Mouse (Mus musculus) lung, embryonic 14.5 days (tissue): ENCODE results near the gene Olfr17. TPM values are rescaled to one million over a fixed set of nuclear protein-coding genes. Genes with fewer than 3 reads are reported as not detected.
"Not testable (repeated sequence)": the region's sequence is repeated elsewhere in the genome, so short reads cannot be mapped to it uniquely, and the experiment has no call there.

Source experiments
- ATAC-seq: fragments of 200-750 bp; cut with Nextera tagmentation; 2 replicates; pipeline ENCODE4 v1.8.0; 2017; ENCODE audit warnings: mild to moderate bottlenecking, moderate TSS enrichment, moderate library complexity; ENCODE audit not compliant: insufficient read depth
- DNase-seq: peaks from one replicate; pipeline ENCODE4 v3.0.0-alpha.2; 2015
- H3K27ac ChIP-seq: fragments of 300-500 bp; sonication (generic); 2 replicates; pipeline ENCODE4 v1.5.1; 2014; ENCODE audit warnings: low read depth, mild to moderate bottlenecking, moderate library complexity
- H3K27me3 ChIP-seq: fragments of 300-500 bp; sonication (generic); 2 replicates; pipeline ENCODE4 v1.6.1; 2014; ENCODE audit warnings: low read length, control low read depth; ENCODE audit not compliant: insufficient read depth
- H3K36me3 ChIP-seq: fragments of 300-500 bp; sonication (generic); 2 replicates; pipeline ENCODE4 v1.6.1; 2014; ENCODE audit warnings: control low read depth; ENCODE audit not compliant: insufficient read depth
- H3K4me1 ChIP-seq: fragments of 300-500 bp; sonication (generic); 2 replicates; pipeline ENCODE4 v1.6.1; 2014; ENCODE audit warnings: antibody characterized with exemption, control low read depth; ENCODE audit not compliant: insufficient read depth
- H3K4me2 ChIP-seq: fragments of 300-500 bp; sonication (generic); 2 replicates; pipeline ENCODE4 v1.6.1; 2014; ENCODE audit warnings: mild to moderate bottlenecking
- H3K4me3 ChIP-seq: fragments of 300-500 bp; sonication (generic); 2 replicates; pipeline ENCODE4 v1.5.1; 2014; ENCODE audit warnings: low read depth, low read length
- H3K9ac ChIP-seq: fragments of 300-500 bp; sonication (generic); 2 replicates; pipeline ENCODE4 v1.6.1; 2014
- H3K9me3 ChIP-seq: fragments of 300-500 bp; sonication (generic); 2 replicates; pipeline ENCODE4 v1.6.1; 2016; ENCODE audit warnings: low read depth, low read length, control low read depth
- CTCF ChIP-seq: IDR thresholded peaks from 2 replicates; pipeline ENCODE4 v1.5.1; 2016; ENCODE audit warnings: antibody characterized with exemption, low read depth
- WGBS: fragments of 180-500 bp; shearing (Covaris S2); extraction: QIAGEN DNeasy Blood & Tissue Kit; methylation state at CpG from one replicate; pipeline ENCODE4 v1.1.7; 2014; 5-methylcytosine and 5-hydroxymethylcytosine counted together
- polyA plus RNA-seq: library from polyadenylated mRNA; unstranded; fragments of >200 nt; fragmentation: Nextera tagmentation; extraction: Ambion mirVana; gene quantifications from 2 replicates; pipeline ENCODE4 v1.2.1, GENCODE M21; 2014

Olfr17 gene
- polyA plus RNA-seq, result not detected in 2 replicates

DNA sequence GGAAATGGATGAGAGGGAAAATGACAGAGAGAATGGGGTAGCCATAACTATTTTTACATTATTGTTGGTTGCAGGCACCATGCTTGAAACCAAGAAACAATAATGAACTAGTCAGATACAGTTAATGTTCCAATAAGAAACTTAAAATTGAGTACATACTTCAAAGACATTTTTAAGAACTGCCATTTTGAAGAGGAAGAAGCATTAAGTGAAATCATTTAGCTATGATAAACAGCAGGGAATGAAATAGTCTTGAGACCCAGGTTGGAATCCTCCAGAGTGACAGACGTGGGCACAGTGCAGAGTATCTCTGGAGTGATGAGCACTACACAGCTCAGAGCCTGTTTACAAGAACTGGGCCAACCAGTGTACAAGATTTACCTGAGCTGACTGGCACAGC is at the start of gene Olfr17:
Gene Olfr17, plus strand, starts transcription at position 301 of the 400 bp plus-strand sequence.
- ATAC-seq, result no peak
- TF ChIP-seq CTCF, result no peak
- 34% methylated on average over 1 of the region's 1 CpGs for WGBS

DNA sequence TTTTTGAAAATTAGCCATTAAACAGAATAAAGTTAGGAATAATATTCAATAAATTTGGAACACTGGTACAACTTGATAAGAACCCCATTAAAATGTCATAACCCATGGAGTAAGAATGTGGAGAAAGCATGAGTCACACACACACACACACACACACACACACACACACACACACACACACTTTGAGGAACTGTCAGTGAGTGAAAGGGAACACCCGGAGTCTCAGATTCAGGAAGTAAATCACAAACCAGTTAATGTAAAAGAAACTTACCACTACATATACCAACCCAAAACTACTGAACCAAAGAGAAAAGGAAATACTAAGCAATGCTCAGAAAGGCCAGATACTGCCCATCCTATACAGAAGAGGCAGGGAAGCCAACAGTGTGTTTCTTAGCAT is 48.6 kb upstream of the Olfr17 start:
- ATAC-seq (no peak), DNase-seq (no peak)
- no peak overlapping the region for H3K9ac ChIP-seq
- H3K4me2 ChIP-seq, result no peak overlapping the region
- H3K4me1 ChIP-seq, result no peaks in the 10 kb centered on the region
- WGBS, result 65% methylated on average over 1 of the region's 1 CpGs
- TF ChIP-seq CTCF, result no peak
- no peak overlapping the region for H3K27ac ChIP-seq
- no peaks in the 10 kb centered on the region for H3K27me3 ChIP-seq
- H3K9me3 ChIP-seq, result no peaks in the 10 kb centered on the region
- no peaks in the 10 kb centered on the region for H3K36me3 ChIP-seq
- H3K4me3 ChIP-seq, result no peak overlapping the region

More for the DNA sequence above, at the start of gene Olfr17:
- DNase-seq, result no peak
- H3K9ac ChIP-seq, result no peak within 1 kb of the TSS
- no peak within 1 kb of the TSS for H3K27ac ChIP-seq
- no peak within 1 kb of the TSS for H3K4me2 ChIP-seq
- H3K27me3 ChIP-seq, result no peaks in the 10 kb centered on the region
- H3K4me3 ChIP-seq, result no peak within 1 kb of the TSS
- no peaks in the 10 kb centered on the region for H3K9me3 ChIP-seq
- no peaks in the 10 kb centered on the region for H3K4me1 ChIP-seq
- H3K36me3 ChIP-seq, result no peaks in the 10 kb centered on the region

DNA sequence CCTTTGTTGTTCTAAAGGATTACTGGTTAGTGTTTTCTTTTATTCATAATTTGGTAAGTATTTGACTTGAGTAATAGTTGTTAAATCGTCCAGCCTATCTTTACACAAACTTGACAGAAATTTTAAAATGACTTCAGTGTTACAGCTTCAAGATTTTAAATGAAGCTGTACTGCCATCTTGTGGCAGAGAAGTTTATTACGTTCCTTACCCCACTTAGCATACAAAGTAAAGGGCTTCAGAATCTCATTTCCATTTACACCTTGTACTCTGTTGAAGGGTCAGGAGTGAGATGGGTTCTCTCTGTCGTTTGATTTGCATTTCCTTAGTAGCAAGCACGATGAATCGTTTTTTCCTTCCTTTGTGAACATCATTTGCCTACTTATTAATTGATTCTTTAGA is 47.2 kb upstream of the Olfr17 start:
- DNase-seq (peak; percentile 85), ATAC-seq (no peak)
- no peak overlapping the region for H3K4me3 ChIP-seq
- H3K27ac ChIP-seq, result no peak overlapping the region
- WGBS, result 1% methylated on average over 5 of the region's 5 CpGs
- H3K9me3 ChIP-seq, result no peaks in the 10 kb centered on the region
- H3K4me2 ChIP-seq, result no peak overlapping the region
- H3K4me1 ChIP-seq, result no peaks in the 10 kb centered on the region
- no peaks in the 10 kb centered on the region for H3K27me3 ChIP-seq
- H3K9ac ChIP-seq, result no peak overlapping the region
- H3K36me3 ChIP-seq, result no peaks in the 10 kb centered on the region
- TF ChIP-seq CTCF, result peak; percentile 59

DNA sequence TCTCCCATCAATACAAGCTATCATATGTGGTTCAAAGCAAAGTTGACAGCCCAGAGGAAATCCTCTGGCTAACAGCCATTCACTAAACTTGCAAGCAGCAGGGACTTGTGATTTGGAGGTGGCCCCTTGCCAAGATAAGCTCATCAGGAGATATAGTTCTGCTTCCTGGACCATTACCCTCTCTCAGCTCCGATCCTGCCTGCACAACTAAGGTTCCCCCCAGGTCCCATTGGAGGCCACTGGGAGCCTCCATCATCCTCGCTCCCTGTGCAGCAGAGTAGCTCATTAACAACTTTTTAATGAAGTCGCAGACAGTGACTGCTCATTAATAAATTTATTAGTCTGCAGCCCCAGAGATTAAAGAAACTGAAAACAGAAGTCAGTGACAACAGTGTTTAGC is 45.4 kb upstream of the Olfr17 start:
- ATAC-seq (no peak), DNase-seq (peak; percentile 3)
- H3K4me2 ChIP-seq, result no peak overlapping the region
- no peak overlapping the region for H3K4me3 ChIP-seq
- no peak overlapping the region for H3K27ac ChIP-seq
- H3K4me1 ChIP-seq, result no peaks in the 10 kb centered on the region
- WGBS, result 26% methylated on average over 3 of the region's 3 CpGs
- H3K36me3 ChIP-seq, result no peaks in the 10 kb centered on the region
- no peak for TF ChIP-seq CTCF
- H3K9me3 ChIP-seq, result no peaks in the 10 kb centered on the region
- H3K9ac ChIP-seq, result no peak overlapping the region
- no peaks in the 10 kb centered on the region for H3K27me3 ChIP-seq

DNA sequence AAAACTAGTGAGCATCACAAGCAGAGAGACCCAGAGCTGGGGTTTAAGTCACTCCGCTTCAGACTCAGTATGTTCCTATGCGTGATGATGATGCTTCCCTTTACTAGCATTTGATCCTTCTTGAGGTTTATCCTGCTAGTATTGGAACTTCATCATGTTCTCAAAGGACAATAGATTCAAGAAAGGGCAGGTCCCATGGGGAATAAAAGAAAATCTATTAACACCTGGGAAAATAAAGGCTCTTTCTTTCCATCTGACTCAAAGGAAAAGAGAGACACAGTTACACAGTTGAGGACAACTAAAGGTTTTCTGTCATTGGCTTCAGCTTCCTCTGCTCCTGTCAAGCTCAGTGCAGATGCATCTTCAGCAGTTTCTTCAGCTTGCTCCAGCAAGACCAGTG is 22.3 kb upstream of the Olfr17 start, which contains the start of gene Olfr714:
Gene Olfr714, plus strand, starts transcription at position 301 of the 400 bp plus-strand sequence.
- Histone ChIP-seq H3K27ac (no peak within 1 kb of the TSS), H3K4me2 (no peak within 1 kb of the TSS)
- WGBS, result 84% methylated on average over 2 of the region's 2 CpGs

DNA sequence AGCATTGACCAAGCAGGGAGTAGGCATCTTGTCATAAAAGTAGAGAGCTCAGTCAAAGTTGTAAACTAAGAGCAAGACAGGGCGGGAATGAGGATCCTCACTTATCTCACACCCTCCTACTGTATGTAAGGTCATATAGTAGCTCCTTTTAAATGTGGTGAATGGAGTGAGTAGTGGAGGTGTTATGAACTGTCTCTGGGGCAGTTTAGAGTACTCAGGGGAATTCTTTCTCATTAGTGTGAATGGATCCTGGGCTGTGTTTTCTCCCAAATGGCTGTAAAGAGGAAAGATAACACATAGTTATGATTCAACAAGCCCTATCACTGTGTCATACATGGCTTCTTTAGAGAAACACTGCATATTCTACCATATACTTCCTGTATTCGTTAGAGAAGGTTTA is 17.2 kb downstream of the Olfr17 start, which contains the start of gene Olfr715b:
Gene Olfr715b, minus strand, starts transcription at position 101 of the 400 bp plus-strand sequence.
- WGBS, result 64% methylated on average over 1 of the region's 2 CpGs
- H3K4me3 ChIP-seq, H3K27me3 ChIP-seq, H3K4me2 ChIP-seq, H3K27ac ChIP-seq, H3K9ac ChIP-seq, H3K4me1 ChIP-seq, H3K36me3 ChIP-seq, H3K9me3 ChIP-seq, DNase-seq, ATAC-seq: not testable (repeated sequence)

More for the DNA sequence above, 22.3 kb upstream of the Olfr17 start, which contains the start of gene Olfr714:
- Histone ChIP-seq H3K9ac (no peak within 1 kb of the TSS), H3K4me3 (no peak within 1 kb of the TSS), H3K9me3 (no peaks in the 10 kb centered on the region), H3K4me1 (no peaks in the 10 kb centered on the region), H3K36me3 (no peaks in the 10 kb centered on the region), H3K27me3 (no peaks in the 10 kb centered on the region)
- no peak for TF ChIP-seq CTCF
- DNase-seq, result no peak
- no peak for ATAC-seq

DNA sequence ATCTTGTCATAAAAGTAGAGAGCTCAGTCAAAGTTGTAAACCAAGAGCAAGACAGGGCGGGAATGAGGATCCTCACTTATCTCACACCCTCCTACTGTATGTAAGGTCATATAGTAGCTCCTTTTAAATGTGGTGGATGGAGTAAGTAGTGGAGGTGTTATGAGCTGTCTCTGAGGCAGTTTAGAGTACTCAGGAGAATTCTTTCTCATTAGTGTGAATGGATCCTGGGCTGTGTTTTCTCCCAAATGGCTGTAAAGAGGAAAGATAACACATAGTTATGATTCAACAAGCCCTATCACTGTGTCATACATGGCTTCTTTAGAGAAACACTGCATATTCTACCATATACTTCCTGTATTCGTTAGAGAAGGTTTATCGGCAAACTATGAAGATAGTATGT is 38.0 kb downstream of the Olfr17 start, which contains the start of gene Olfr715:
Gene Olfr715, minus strand, starts transcription at position 101 of the 400 bp plus-strand sequence.
- H3K4me1 ChIP-seq, H3K9ac ChIP-seq, H3K27me3 ChIP-seq, H3K27ac ChIP-seq, H3K4me3 ChIP-seq, ATAC-seq, H3K9me3 ChIP-seq, DNase-seq, H3K36me3 ChIP-seq, H3K4me2 ChIP-seq: not testable (repeated sequence)
- 68% methylated on average over 1 of the region's 3 CpGs for WGBS

DNA sequence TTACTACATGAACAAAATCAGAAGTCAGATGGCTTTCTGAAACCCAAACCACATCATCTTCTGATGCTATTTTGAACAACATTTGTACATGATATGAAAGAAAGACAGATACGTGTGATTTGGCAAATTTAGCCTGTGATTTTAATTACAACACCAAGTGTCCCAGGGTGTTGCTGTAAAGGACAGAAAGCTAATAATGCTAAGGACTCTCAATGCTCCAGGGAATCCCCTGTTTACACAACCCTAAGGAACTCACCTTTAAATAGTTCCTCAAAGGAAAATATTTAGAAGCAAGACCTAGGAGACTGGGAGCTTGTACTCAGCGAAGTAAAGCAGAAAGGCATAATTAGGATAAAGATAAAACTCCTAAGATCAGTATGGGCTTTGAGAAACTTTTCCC is 45.0 kb downstream of the Olfr17 start, which contains the start of gene Olfr716:
Gene Olfr716, plus strand, starts transcription at position 301 of the 400 bp plus-strand sequence.
- not testable (repeated sequence) for H3K4me3 ChIP-seq, H3K9me3 ChIP-seq, H3K27me3 ChIP-seq, H3K36me3 ChIP-seq, H3K4me1 ChIP-seq, H3K9ac ChIP-seq, H3K27ac ChIP-seq, ATAC-seq, H3K4me2 ChIP-seq, DNase-seq
- 53% methylated on average over 2 of the region's 2 CpGs for WGBS

Other genes with a start within 250 kb of the Olfr17 start
- gene Olfr703, start 249.9 kb upstream of the Olfr17 start, polyA plus RNA-seq, result not detected in 2 replicates
- gene Olfr704, start 230.0 kb upstream of the Olfr17 start, polyA plus RNA-seq, result not detected in 2 replicates
- not detected in 2 replicates for gene Olfr705, start 216.3 kb upstream of the Olfr17 start, polyA plus RNA-seq
- not detected in 2 replicates for gene Olfr706, start 205.1 kb upstream of the Olfr17 start, polyA plus RNA-seq
- not detected in 2 replicates for gene Olfr707, start 192.0 kb upstream of the Olfr17 start, polyA plus RNA-seq
- gene Olfr1532-ps1, start 185.2 kb upstream of the Olfr17 start, polyA plus RNA-seq, result not detected in 2 replicates
- gene Olfr709-ps1, start 161.0 kb upstream of the Olfr17 start, polyA plus RNA-seq, result not detected in 2 replicates
- gene Olfr710, start 144.9 kb upstream of the Olfr17 start, polyA plus RNA-seq, result not detected in 2 replicates
- gene Olfr6, start 129.3 kb upstream of the Olfr17 start, polyA plus RNA-seq, result not detected in 2 replicates
- gene Olfr711, start 117.8 kb upstream of the Olfr17 start, polyA plus RNA-seq, result not detected in 2 replicates
- gene Olfr2, start 87.1 kb upstream of the Olfr17 start, polyA plus RNA-seq, result not detected in 2 replicates
- gene Olfr713, start 62.0 kb upstream of the Olfr17 start, polyA plus RNA-seq, result not detected in 2 replicates
- gene Olfr714, start 22.2 kb upstream of the Olfr17 start, polyA plus RNA-seq, result not detected in 2 replicates
- gene Olfr715b, start 17.1 kb downstream of the Olfr17 start, polyA plus RNA-seq, result not detected in 2 replicates
- gene Olfr715, start 37.9 kb downstream of the Olfr17 start, polyA plus RNA-seq, result not detected in 2 replicates
- gene Olfr716, start 45.1 kb downstream of the Olfr17 start, polyA plus RNA-seq, result not detected in 2 replicates
- not detected in 2 replicates for gene Nlrp14, start 73.8 kb downstream of the Olfr17 start, polyA plus RNA-seq
- gene Rbmxl2, start 116.2 kb downstream of the Olfr17 start, polyA plus RNA-seq, result not detected in 2 replicates